Mouse (Mus musculus) thymus, adult 2 months (tissue): Measurements from ENCODE around the gene Sun1.

Experiments
- CTCF ChIP-seq: fragments of 200-500 bp; IDR thresholded peaks from 2 replicates; pipeline ENCODE4 v1.5.1; 2012; ENCODE audit warnings: mild to moderate bottlenecking, control low read depth, low read length, moderate library complexity, borderline replicate concordance; ENCODE audit not compliant: control insufficient read depth, poor library complexity, insufficient read depth; ENCODE audit errors: extremely low read depth
- POLR2A ChIP-seq: fragments of 200-500 bp; IDR thresholded peaks from 2 replicates; pipeline ENCODE4 v1.6.1; 2012; ENCODE audit warnings: mild to moderate bottlenecking, low read length, control low read depth, moderate library complexity; ENCODE audit not compliant: control insufficient read depth, poor library complexity, insufficient read depth; ENCODE audit errors: extremely low read depth

DNA sequence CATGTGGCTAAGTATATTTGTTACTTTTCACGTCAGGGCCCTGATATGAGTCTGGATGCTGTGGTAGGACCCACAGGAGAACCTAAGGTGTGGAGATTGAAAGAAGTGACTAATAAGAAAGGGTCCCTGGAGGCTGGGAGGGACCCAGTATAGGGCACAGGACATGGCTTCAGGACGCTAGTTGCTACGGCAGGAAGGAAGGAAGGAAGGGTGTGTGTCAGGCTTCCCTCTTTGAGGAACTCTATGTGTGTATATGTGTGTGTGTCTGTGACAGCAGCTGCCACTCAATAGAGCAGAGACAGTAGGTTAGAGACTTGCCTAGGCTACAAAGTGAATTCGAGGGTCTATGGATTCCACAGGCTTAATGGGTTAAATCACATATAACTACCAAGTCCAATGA lies 20.2 kb downstream of the Sun1 start:
- no peak for TF ChIP-seq CTCF
- no peak for TF ChIP-seq POLR2A
